Mouse (Mus musculus): ENCODE data around the gene Ddb1. TPM values are rescaled to one million over a fixed set of nuclear protein-coding genes. Genes with fewer than 3 reads are reported as not detected.

Gene Ddb1
- total and polyA plus RNA-seq, 3 experiments = 299 to 406 (median 319) TPM

GRCm38 (mm10) chr19:10560108-10560507 is 45.0 kb upstream of the Ddb1 start:
- H3K79me2 ChIP-seq (replicated peaks; ENCODE audit: control insufficient read depth, extremely low read depth, insufficient read depth, poor library complexity, severe bottlenecking) = peaks cover under 1% of the 10 kb centered on the region; the same call in 1 of the 2 replicates
- in situ Hi-C loops (cut with MboI; ENCODE audit: low pct_ligation_motif_present, low pct_unique_long_range_greater_than_20kb, low sequenced_read_pairs) = loop anchor here (5.0 kb wide), 1 partner anchor 42 kb away; no protein-coding TSS in a partner anchor
- peaks cover 2 to 17% of the 10 kb centered on the region in 2 experiments; a peak in 3 of 4 replicates for H3K4me1 ChIP-seq (ENCODE audit: control insufficient read depth in 1 of 2, insufficient read depth in 2 of 2)
- H3K9ac ChIP-seq (ENCODE audit: insufficient read depth, low read depth) = no peak overlapping the region
- dilution Hi-C loops (cut with MboI; ENCODE audit: extremely low pct_ligation_motif_present, extremely low pct_unique_long_range_greater_than_20kb, low sequenced_read_pairs) = no loop called here
- H3K36me3 ChIP-seq (replicated peaks in 1 of 2; ENCODE audit: control insufficient read depth in 1 of 2, insufficient read depth in 1 of 2, low read length in 1 of 2) = no peaks in the 10 kb centered on the region
- no peak overlapping the region for H3K27ac ChIP-seq (ENCODE audit: insufficient read depth, low read depth)
- H3K4me2 ChIP-seq (ENCODE audit: insufficient read depth, low read depth, poor library complexity, severe bottlenecking) = no peak overlapping the region
- no peak overlapping the region for H3K4me3 ChIP-seq (replicated peaks in 1 of 3; ENCODE audit: low read depth in 2 of 3, low read length in 2 of 3, poor library complexity in 1 of 3)
- TF ChIP-seq ZNF384 (IDR thresholded peaks at IDR 0.05; ENCODE audit: low read depth, low read length) (peak; percentile 91), JUND (conservative IDR thresholded peaks at IDR 0.05; ENCODE audit: low read depth, low read length) (no peak), ELF1 (IDR thresholded peaks at IDR 0.05; ENCODE audit: low read depth, low read length) (no peak), RAD21 (IDR thresholded peaks at IDR 0.05; ENCODE audit: low read depth, low read length) (peak; percentile 81), ZKSCAN1 (IDR thresholded peaks at IDR 0.05; ENCODE audit: borderline replicate concordance, low read depth, low read length) (peak; percentile 59; the same call in 1 of the 2 replicates), EP300 (IDR thresholded peaks at IDR 0.05; ENCODE audit: low read length) (no peak), CTCF (conservative IDR thresholded peaks at IDR 0.05 in 1 of 2, IDR thresholded peaks at IDR 0.05 in 1 of 2; ENCODE audit: low read depth in 2 of 2, low read length in 2 of 2) (peak in 1 of 2 experiments; percentile 77; a peak in 2 of 4 replicates), MXI1 (IDR thresholded peaks at IDR 0.05; ENCODE audit: low read depth, low read length) (no peak), USF1 (IDR thresholded peaks at IDR 0.05; ENCODE audit: low read depth, low read length) (no peak), POLR2AphosphoS2 (IDR thresholded peaks at IDR 0.05; ENCODE audit: low read depth, low read length) (no peak), SMC3 (IDR thresholded peaks at IDR 0.05; ENCODE audit: low read depth, low read length) (peak; percentile 72), MAFK (IDR thresholded peaks at IDR 0.05; ENCODE audit: insufficient replicate concordance, low read length) (no peak), E2F4 (IDR thresholded peaks at IDR 0.05; ENCODE audit: insufficient replicate concordance, low read depth, low read length) (no peak), NRF1 (IDR thresholded peaks at IDR 0.05; ENCODE audit: low read depth, low read length) (no peak), MYC (IDR thresholded peaks at IDR 0.05; ENCODE audit: low read depth, low read length) (0 out of 2 replicates have a peak, but pooled peaks have one; percentile 19)
- H3K9me3 ChIP-seq (replicated peaks; ENCODE audit: low read length) = no peaks in the 10 kb centered on the region
- no peaks in the 10 kb centered on the region for H3K27me3 ChIP-seq (replicated peaks)
- DNase-seq (ENCODE audit: extremely low read depth) = no peak

GRCm38 (mm10) chr19:10561558-10562314 is 43.4 kb upstream of the Ddb1 start:
- dilution Hi-C loops (cut with MboI; ENCODE audit: extremely low pct_ligation_motif_present, extremely low pct_unique_long_range_greater_than_20kb, low sequenced_read_pairs) = no loop called here
- no peak for TF ChIP-seq JUND (conservative IDR thresholded peaks at IDR 0.05; ENCODE audit: low read depth, low read length)
- no peak for TF ChIP-seq MEF2A (IDR thresholded peaks at IDR 0.05; ENCODE audit: borderline replicate concordance, low read depth, low read length)
- no peak for TF ChIP-seq GABPA (IDR thresholded peaks at IDR 0.05; ENCODE audit: insufficient replicate concordance, low read depth, low read length)
- TF ChIP-seq MYC (IDR thresholded peaks at IDR 0.05; ENCODE audit: low read depth, low read length) = no peak
- no peak for TF ChIP-seq BHLHE40 (IDR thresholded peaks at IDR 0.05; ENCODE audit: low read depth, low read length)
- no peak for TF ChIP-seq ZKSCAN1 (IDR thresholded peaks at IDR 0.05; ENCODE audit: borderline replicate concordance, low read depth, low read length)
- no peak for TF ChIP-seq ZNF384 (IDR thresholded peaks at IDR 0.05; ENCODE audit: low read depth, low read length)
- no peak for TF ChIP-seq IRF4 (IDR thresholded peaks at IDR 0.05; ENCODE audit: low read depth, low read length)
- TF ChIP-seq USF1 (IDR thresholded peaks at IDR 0.05; ENCODE audit: low read depth, low read length) = no peak
- no peak for TF ChIP-seq HCFC1 (IDR thresholded peaks at IDR 0.05; ENCODE audit: low read depth, low read length)
- TF ChIP-seq NRF1 (IDR thresholded peaks at IDR 0.05; ENCODE audit: low read depth, low read length) = no peak
- TF ChIP-seq CHD1 (IDR thresholded peaks at IDR 0.05; ENCODE audit: low read depth, low read length) = no peak
- TF ChIP-seq POLR2AphosphoS2 (IDR thresholded peaks at IDR 0.05; ENCODE audit: low read depth, low read length) = no peak
- TF ChIP-seq MAZ (IDR thresholded peaks at IDR 0.05; ENCODE audit: low read depth, low read length) = no peak
- no peak for TF ChIP-seq TCF12 (IDR thresholded peaks at IDR 0.05; ENCODE audit: low read depth, low read length)
- TF ChIP-seq ZC3H11A (IDR thresholded peaks at IDR 0.05; ENCODE audit: low read depth, low read length) = no peak
- TF ChIP-seq SMC3 (IDR thresholded peaks at IDR 0.05; ENCODE audit: low read depth, low read length) = no peak
- H3K9ac ChIP-seq (ENCODE audit: insufficient read depth, low read depth) = no peak overlapping the region
- H3K36me3 ChIP-seq (replicated peaks in 1 of 2; ENCODE audit: control insufficient read depth in 1 of 2, insufficient read depth in 1 of 2, low read length in 1 of 2) = no peaks in the 10 kb centered on the region
- no peaks in the 10 kb centered on the region for H3K9me3 ChIP-seq (replicated peaks; ENCODE audit: low read length)
- H3K79me2 ChIP-seq (replicated peaks; ENCODE audit: control insufficient read depth, extremely low read depth, insufficient read depth, poor library complexity, severe bottlenecking) = no peaks in the 10 kb centered on the region
- no peak overlapping the region for H3K4me3 ChIP-seq (replicated peaks in 1 of 3; ENCODE audit: low read depth in 2 of 3, low read length in 2 of 3, poor library complexity in 1 of 3)
- in situ Hi-C loops (cut with MboI; ENCODE audit: low pct_ligation_motif_present, low pct_unique_long_range_greater_than_20kb, low sequenced_read_pairs) = loop anchor here (5.0 kb wide), 1 partner anchor 41 kb away; no protein-coding TSS in a partner anchor
- no peaks in the 10 kb centered on the region for H3K27me3 ChIP-seq (replicated peaks)
- no peak overlapping the region for H3K27ac ChIP-seq (ENCODE audit: insufficient read depth, low read depth)
- H3K4me1 ChIP-seq (ENCODE audit: control insufficient read depth in 1 of 2, insufficient read depth in 2 of 2) = peaks cover 0 to 12% of the 10 kb centered on the region in 2 experiments; a peak in 2 of 4 replicates
- no peak overlapping the region for H3K4me2 ChIP-seq (ENCODE audit: insufficient read depth, low read depth, poor library complexity, severe bottlenecking)
- no peak for DNase-seq (ENCODE audit: extremely low read depth)

All from CH12.LX (cell line).